Mouse (Mus musculus) retina, adult 2 months (tissue): ENCODE measurements around the gene Sox10.

ENCODE experiments used
- DNase-seq: peaks from one replicate; pipeline ENCODE4 v3.0.0-alpha.2; 2012; ENCODE audit warnings: low read depth, low spot score

Sox10 gene

DNA sequence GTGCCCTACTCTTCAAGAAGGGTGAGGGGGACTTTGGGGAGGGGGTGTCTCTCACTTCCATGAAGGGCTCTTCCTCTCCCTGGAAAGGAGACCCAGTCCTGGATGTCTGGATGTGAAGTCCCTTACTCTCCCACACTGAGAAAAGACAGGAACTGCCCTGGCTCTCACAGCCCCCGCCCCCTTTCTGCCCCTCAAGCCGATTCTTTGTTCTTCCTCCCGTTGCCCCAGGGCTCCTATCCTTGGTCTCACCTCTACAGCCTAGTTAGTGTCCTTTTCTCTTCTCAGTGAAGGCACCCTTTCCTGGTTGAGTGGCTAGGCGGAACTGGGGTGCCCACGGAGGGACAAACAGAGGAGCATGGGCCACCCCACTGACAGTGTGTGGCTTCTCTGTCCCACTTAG is at the start of gene Sox10:
Gene Sox10 (minus strand): TSS at position 101 of the 400 bp plus-strand sequence.
- no peak for DNase-seq

DNA sequence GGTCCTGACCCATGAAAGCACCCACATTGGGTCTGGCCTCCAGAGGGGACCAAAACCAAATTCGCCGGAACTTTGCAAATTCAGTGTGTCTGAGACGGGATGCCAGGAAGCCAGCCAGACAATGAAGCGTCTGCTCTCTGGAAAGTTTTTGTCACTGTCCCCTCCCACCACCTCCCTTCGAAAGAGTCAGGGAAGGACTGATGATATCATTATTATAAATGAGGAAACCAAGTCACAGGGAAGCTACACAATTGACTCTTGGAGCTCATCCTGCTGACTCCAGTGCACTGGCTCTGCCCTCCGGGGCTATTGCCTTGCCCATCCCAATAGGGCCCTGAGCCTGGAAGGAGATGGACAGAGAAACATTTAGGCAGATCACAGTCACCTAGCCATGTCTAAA is 48.6 kb upstream of the Sox10 start:
- no peak for DNase-seq

DNA sequence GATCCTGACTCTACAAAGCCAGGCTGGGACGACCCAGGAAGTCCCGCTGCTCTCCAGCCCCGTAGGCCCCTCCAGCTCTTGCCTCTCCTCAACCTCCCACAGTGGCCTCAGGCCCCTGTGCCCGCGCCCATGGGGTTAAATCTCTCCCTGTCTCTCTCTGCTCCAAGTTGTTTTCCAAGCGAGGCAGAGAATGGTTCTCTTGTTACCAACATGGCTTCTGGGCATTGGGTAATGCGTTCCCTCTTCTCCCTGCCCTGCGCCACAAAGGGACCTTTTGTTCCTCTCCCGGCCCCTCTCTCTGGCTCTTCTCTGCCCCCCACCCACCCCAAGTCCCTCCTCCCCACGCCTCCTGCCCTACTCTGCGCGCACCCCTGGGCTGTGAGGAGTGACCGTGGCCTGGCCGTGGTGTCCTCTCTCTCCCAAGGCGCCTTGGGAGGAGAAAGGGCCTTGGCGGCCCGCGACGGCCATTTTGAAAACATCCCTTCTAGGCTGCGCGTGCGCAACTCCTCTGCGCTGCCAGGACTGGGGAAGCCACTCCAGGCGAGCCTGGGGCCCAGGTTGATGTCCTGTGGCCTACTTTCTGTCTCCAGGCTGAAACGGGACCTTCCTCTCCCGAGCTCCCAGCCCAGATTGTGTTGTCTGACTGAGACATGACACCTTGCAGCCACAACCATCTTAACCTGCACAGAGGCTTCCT is 47.9 kb upstream of the Sox10 start:
- DNase-seq, result no peak

DNA sequence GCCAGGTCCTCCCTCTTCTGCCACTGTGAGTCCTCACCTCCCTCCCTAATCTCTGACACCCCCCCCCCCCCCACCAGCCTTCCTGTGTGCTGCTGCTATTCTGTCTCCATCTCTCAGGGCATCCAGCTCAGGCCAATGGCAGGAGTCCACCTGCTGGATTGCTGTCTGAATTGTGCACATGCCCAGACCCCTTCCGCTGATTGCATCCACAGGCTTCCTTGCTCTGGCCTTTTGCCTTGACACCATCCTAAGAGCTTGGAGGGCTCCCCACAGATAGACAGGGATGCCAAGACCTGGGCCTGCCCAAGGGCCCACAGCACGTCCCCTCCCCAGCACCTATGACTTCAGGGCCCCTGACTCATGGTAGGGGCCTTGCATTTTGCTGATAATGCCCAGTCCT is 45.3 kb upstream of the Sox10 start:
- DNase-seq, result no peak

DNA sequence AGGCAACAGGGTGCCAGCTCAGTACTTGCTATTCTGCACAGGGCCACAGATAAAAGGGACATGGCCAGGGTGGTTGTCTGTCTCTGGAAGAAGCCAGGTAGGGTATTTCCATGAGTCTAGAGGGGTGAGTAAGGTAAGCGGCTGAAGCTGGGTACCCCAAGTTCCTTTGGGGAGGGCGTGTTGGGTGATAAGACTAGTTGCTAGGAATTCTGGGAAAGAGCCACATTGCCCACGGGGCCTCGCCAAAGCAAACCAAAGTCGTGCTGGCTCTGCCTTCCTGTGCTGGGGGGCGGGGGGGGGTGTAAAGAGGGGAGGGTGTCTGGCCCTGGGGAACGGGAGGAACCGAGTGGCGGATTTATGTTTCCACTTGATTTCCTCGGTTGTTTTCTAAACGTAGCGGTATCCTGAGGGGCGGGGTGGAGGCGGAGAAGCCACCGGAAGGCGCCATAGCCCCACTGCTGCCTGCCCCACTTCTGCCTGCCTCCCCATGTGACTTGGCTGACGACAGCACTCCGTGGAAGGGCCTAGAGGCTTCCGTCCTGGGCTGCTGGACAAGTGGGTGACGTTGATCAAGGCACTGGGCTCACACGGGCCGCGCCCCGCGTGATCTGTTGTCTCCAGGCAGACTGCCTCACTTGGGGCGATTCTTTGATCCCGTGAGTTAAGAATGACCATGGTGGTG is 43.9 kb upstream of the Sox10 start:
- DNase-seq, result no peak

DNA sequence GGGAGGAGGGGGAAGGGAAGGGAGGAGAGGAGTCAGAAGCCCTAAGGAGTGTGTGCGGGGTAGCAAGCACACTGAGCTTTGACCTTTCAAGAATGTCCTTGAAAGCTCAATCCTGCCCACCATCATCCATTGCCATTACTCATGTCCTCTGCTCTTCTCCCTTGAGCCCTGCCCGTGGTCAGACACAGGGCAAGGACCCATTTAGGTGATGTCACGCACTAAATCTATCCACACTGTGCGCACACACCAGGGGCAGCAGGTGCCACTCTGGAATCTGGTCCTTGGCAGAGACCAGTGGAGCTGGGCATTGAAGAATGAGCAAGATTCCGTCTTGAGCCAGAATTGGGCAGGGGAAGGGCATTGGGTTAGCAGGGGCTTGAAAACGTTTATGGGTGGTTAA is 43.2 kb upstream of the Sox10 start:
- no peak for DNase-seq

DNA sequence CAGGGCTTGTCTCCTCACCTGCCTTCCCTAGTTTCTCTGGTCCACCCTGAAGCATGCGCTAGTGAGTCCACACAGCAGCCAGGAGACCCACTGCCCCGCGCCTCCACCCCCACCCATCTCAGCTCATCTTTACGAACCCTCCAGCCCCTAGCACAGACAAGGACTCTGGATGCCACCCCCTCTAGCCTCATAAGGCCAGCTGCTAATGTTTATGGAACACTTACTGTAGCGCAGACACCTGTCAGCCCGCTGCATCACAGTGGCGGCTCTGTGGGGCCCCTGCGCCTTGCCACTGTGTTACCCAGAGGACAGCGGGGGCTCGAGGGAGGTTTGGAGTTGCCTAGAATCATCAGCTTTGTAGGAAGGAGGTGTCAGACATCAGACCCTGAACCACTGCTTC is 37.5 kb upstream of the Sox10 start:
- no peak for DNase-seq

DNA sequence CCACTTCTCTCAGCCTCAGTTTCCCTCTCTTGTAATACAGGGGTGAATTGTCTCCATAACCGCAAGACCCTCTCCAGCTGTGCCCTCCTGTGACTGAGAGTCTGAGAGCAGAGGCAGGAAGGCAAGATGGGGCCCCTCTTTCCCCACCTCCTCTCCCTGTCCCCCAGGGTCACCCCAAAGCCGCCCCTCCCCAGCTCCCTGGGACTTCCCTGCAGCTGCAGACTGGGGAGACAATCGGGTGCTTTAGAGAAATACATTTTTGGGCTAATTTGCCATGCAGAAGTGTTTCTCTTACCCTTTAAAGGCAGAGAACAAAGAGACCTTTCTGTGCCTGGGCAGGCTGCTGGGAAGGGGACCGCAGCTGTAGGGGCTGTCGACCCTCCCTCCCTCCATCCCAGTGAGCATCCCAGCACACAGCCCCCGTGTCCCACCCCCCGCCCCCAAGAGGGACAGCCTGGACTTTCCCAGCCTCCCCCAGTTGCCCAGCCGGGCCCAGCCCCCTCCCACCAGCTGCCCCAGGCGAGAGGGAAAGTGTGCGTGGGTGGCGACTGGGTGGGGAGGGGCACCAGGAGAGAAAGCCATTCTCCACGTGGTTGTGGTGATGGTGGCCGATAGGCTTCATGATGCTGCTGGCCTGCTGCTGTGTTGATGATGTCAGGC is 36.6 kb upstream of the Sox10 start:
- DNase-seq, result no peak

DNA sequence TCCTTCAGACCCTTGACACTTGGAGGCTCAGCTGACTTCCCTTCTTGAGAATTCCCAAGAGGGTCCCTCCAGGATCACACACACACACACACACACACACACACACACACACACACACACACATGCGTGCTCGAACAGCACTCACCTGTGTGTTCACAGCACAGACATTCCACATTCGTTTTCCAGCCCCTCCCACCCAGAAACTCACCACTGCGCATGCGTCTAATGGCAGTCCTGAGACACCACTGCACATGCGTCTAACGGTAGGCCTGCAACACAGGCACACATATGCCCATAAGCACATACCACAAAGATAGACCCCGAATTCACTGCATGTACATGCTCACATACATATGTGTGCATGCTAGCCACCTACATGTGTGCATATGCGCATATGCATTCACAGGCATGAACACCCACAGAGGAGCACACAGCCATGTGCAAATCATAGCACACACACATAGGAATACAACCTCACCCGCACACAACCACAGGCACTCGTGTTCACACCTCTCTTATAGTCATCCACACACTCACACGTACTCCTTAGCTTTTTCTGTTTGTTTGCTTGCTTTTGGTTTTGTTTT is 34.4 kb upstream of the Sox10 start:
- no peak for DNase-seq

DNA sequence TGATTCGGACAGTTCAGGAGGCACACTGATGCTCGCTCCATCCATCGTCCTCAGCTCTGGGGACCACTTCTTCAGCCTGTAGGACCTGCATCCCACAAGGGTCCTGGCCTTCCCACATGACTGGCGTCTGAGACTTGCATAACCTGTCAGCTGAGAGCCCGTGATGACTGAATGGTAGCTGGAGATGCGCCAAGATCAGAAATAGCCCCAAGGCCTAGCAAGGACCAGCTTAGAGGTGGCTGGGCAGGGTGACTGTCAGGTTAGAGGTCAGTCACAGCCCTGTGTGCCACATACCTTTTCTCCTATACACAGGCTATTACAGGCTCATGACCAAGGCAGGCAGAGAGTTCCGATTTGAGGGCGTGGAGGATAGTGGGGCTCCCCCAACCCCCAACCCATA is 30.5 kb upstream of the Sox10 start:
- no peak for DNase-seq

DNA sequence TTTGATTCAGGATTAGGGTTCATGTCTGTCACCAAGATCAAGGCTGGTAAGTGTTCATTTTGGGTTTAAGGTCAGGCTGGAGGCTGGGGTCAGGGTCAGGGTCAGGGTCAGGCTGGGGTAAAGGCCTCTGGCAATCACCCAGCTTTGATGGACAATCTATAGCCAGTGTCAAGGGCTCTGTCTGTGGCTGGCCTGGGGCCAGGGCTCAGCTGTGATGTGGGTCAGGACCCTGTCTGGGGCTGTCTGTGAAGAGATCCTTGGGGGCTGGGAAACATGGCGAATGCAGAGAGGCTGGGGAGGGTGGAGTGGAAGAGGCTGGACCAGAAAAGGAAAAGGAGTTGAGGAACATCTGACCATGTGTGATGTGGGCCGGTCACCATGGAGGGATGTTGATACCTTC is 29.9 kb upstream of the Sox10 start:
- DNase-seq, result no peak

DNA sequence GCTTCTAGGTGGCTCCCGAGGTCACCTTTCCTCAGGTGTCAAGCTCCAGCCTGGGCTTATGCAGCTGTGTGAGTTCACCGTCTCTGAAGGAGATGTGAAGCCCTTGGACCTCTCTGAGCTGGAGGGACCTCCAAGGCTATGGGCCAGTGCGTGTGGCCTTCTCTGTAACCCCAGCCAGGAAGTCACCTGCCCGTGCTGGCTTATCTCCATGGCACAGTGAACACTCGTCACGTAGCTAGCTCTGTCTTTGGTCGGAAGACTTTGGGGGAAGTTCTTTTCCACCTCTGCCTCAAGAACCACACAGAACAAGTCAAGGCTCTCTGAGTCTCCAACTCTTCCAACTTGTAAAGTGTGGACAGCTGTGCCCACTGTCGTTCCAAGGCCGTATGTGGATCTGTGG is 29.0 kb upstream of the Sox10 start:
- no peak for DNase-seq

DNA sequence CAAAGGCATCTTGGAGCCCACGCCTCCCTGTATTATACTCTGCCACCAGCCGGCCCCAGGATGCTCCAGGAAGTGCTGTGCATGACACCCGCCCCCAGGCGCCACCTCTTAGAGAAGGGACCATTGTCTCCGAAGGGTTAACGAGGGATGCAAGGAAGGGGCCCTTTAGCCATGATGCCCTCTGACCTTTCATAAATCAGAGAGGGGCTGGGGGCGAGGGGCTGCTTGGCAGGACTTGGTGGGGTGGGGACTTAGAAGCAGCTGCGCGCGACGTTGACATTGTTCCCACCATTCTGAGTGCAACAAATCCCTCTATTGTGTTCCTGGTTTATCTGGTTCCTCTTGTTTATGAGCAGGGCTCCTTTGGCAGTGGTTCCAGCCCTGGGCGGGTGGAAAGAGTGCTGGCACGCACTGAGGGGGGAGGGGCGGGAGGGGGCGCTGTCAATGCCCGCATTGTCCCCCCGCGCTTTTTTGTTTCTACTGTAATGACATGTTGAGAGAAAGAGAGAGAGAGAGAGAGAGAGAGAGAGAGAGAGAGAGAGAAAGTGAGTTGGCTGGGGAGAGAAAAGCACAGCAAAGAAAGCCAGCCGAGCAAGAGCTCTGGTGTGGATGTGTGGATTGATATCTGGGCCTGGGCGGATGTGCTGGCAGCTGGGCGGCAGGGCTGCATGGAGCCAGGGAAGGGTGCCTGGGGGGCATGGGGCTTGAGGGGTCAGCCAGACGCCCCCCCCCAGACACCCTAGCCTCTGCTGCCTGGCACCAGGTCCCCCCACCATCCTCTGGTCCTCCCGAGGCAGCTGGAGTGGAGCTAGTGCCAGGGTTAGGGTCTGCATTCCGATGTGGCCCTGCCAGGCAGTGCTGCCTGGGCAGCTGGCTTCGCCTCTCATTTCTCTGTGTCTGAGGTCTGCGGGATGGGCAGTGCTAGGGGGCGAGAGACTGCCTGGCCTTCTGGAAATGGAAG is 28.1 kb upstream of the Sox10 start:
- DNase-seq, result no peak

DNA sequence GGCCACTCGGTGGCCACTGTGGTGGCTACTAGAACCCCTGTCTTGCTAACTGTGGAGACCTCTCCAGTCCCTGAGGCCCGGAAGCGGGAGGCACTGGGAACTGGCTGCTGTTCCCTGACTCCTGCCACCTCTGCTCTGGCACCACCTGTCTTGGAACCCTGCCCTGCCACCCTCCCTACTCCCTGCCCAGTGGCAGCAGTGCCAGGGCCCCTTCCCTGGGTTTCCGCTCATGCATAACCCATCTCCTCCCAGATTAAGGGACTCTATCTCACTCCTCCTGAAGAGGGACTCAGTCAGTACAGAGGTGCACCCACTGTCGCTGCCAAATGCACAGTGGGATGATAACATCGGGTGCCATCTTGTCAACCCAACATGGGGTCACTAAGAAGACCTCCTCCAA is 27.4 kb upstream of the Sox10 start:
- DNase-seq, result no peak

DNA sequence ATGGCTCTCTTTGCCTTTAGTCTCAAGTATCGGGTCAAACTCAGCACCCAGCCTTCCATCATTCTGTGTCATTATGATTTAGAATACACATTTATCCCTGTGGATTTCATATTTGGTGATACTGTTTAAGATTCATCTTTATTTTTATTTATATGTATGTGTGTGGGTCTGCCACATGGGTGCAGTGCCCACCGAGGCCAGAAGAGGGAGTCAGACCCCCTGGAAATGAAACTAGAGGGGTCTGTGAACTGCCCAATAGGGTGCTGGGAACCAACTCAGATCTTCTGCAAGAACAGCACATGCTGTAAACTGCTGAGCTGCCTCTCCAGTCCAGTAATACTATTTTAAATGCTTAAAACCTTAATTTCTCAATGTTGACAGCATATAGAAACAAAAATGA is 26.4 kb upstream of the Sox10 start:
- DNase-seq, result no peak

DNA sequence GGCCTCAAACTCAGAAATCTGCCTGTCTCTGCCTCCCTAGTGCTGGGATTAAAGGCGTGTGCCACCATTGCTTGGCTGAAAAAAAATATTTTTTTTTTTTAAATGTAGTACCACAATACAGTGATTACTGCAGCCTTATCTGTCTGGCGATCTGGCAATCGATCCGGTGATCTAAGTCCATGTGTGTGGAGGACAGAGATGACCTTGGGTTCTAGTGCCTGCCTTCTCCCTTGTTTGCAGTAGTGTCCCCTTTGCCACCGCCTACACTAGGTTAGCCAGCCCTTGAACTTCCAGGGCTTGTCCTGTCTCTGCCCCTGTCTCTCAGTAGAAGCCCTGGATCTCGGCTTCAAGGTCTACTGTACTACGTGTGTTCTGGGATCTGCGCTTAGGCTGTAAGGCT is 22.8 kb upstream of the Sox10 start:
- no peak for DNase-seq

DNA sequence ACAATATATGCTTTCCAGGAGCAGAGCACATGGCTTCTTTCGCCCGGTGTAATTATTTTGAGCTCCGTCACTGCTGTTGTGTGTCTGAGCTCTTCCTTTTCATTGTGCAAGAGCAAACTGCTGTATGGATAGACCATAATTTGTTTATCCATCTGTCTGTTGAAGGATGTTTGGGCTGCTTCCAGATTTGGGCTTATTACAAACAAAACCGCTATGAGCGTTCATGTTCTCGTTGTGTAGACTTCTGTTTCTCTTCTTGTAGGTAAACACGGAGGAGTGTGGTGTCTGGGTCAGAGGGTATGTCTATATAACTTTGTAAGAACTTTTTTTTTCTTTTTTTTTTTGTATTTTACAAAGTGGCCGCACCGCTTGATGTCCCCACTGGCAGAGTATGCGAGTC is 20.2 kb upstream of the Sox10 start:
- no peak for DNase-seq

DNA sequence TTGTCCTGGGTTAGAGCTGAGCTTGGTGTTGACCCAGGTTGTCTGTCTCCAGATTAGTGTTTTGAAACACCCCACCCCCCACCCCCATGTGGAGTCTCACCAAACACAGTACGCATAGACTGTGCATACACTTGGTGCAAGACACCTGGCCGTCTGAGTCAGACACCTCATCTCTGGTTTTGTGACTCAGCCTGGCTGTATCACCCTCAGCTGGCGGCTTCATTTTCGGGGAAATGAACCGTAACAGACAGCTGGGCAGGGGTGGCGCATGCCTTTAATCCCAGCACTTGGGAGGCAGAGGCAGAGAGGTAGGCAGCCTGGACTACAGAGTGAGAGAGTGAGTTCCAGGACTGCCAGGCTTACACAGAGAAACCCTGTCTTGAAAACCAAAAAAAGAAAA is 11.9 kb upstream of the Sox10 start:
- DNase-seq, result no peak

DNA sequence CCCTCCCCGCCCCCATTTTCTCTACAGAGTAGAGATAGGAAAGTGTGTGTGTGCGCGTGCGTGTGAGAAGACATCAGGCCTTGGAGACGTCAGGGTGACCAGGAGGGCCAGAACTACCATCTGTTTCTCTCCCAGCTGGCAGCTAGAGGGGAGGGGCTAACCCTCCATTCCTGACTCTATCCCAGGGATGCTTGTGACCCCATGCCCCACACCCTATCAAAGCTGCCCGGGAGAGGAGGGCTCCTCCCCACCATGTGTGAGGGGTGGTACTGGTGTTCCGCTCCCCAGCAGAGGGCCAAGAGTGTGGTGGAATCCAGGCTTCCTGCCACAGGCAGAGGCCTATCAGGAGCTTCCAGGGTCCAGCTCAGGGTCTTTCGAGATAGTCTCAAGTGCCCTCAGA is 1.7 kb upstream of the Sox10 start:
- no peak for DNase-seq

DNA sequence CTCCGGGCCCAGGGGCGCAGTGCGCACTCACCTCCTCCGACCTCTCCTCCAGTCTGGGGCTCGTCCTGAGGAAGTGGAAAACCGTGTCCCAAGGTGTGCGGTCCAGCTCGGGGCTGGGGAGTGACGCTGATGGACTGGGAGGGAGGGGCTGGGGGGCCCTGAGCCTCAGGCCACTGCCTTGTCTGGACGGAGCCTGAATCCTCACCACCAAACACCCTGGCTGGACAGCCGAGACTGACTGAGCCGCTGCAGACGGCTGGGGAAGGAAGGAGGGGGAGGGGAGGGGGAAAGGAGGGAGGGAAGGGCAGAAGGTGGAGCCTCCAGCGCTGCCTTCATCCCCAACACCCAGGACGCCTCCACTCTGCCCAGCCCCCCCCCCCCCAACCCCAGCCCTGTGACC is 789 bp downstream of the Sox10 start:
- no peak for DNase-seq

DNA sequence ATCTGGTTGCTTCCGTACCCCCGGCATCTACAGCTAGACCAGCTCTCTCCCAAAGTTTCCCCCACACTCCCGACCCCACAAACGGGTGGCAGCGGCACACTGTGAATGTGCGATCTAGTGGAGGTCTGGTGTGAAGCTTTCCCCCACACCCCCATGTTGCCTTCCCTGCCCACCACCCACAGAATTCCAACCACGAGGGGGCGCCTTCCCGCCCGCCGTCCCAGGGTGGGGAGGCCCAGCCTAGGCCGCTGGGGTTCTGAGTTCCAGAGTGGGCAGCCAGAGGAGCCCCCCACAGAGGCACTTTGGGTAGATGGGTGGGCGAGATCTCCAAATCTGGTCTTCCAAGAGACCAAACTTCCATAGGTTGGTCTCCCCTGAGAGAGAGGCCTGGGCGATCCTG is 2.2 kb downstream of the Sox10 start:
- DNase-seq, result no peak

DNA sequence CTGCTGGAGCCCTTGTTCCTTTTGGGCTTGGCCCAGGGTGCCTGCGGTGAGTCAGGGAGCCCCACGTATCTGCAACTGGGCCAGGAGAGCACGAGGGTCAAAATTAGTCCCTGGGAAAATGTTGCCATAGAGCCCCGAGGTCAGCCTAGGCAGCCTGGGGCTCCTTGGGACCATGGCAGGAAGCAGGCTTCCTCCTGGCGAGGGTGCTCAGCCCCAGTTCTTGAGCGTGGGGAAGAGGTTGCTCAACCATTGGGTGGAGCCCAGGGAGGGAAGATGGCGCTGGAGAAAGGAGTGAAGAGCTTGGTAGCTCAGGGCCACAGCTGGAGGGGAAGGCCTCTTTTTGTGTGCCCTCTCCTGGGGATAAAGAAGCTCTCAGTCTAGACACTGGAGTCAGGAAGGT is 2.7 kb downstream of the Sox10 start:
- no peak for DNase-seq
